Mouse (Mus musculus): ENCODE measurements around the gene Mettl16.
A peak's percentile ranks its signal among the peaks of the same experiment; 100 is the strongest.
"Not testable (repeated sequence)": the region's sequence is repeated elsewhere in the genome, so short reads cannot be mapped to it uniquely, and the experiment has no call there.

Gene Mettl16

GRCm38 (mm10) chr11:74792874-74793273 lies 22.2 kb downstream of the Mettl16 start:
- DNase-seq (ENCODE audit: low spot score), result no peak

DNA sequence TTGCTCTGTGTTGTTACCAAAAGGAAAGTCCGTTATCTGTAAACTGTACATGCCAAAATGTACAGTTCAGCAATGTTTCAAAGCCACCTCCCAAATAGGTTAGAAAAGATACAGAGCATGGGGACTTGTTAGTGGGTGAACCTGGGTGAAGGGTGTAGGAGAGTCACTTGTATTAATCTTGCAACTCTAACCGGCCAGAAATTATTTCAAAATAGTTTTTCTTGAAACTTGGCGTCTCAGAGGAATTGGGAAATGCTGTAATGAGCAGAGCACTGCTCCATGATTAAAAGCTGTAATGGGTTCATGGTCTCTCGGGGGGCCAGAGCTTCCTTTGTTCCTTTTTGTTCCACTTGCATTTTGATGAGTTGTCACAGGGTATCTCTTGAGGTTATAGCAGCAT lies 30.0 kb downstream of the Mettl16 start:
- DNase-seq (ENCODE audit: low spot score), result no peak

DNA sequence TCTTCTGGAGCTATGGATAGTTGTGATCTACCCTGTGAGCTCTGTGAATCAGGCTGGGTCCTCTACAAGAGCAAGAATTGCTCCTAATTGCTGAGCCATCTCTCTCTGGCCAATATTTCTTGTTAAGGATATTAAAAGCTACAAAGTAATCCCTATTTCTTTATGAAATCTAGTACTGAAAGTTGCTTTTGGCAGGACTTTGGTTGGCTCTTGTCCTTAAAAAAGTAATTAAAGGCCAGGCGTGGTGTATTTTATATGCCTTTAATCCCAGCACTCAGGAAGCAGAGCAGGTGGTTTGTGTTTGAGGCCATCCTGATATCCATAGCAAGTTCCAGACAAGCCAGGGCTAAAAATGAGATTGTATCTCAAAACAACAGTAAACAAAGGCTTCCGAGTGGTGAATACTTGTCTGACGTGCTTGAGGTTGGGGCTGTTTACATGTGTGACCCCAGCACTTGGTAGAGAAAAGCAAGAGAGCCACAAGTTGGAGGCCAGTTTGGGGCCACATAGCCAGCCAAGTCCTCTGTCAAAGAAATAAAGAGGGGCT lies 33.5 kb downstream of the Mettl16 start:
- DNase-seq (ENCODE audit: low spot score), result no peak

- no peak for DNase-seq (ENCODE audit: low spot score)
Measured at GRCm38 (mm10) chr11:74807246-74807882, 36.7 kb downstream of the Mettl16 start.

- no peak for DNase-seq (ENCODE audit: low spot score)
Measured at GRCm38 (mm10) chr11:74808251-74808853, 37.7 kb downstream of the Mettl16 start.

- DNase-seq (ENCODE audit: low spot score), result no peak
Measured at GRCm38 (mm10) chr11:74810134-74810533, 39.5 kb downstream of the Mettl16 start.

GRCm38 (mm10) chr11:74811027-74811426 lies 40.4 kb downstream of the Mettl16 start:
- DNase-seq (ENCODE audit: low spot score), result not testable (repeated sequence)

- no peak for DNase-seq (ENCODE audit: low spot score)
Measured at GRCm38 (mm10) chr11:74811538-74811937, 40.9 kb downstream of the Mettl16 start.

GRCm38 (mm10) chr11:74815795-74816194 lies 45.2 kb downstream of the Mettl16 start:
- DNase-seq (ENCODE audit: low spot score), result no peak

- DNase-seq (ENCODE audit: low spot score), result no peak
Measured at GRCm38 (mm10) chr11:74820921-74821320, 50.3 kb downstream of the Mettl16 start.

- DNase-seq (ENCODE audit: low spot score), result no peak
Measured at GRCm38 (mm10) chr11:74821463-74821862, 50.8 kb downstream of the Mettl16 start.

DNA sequence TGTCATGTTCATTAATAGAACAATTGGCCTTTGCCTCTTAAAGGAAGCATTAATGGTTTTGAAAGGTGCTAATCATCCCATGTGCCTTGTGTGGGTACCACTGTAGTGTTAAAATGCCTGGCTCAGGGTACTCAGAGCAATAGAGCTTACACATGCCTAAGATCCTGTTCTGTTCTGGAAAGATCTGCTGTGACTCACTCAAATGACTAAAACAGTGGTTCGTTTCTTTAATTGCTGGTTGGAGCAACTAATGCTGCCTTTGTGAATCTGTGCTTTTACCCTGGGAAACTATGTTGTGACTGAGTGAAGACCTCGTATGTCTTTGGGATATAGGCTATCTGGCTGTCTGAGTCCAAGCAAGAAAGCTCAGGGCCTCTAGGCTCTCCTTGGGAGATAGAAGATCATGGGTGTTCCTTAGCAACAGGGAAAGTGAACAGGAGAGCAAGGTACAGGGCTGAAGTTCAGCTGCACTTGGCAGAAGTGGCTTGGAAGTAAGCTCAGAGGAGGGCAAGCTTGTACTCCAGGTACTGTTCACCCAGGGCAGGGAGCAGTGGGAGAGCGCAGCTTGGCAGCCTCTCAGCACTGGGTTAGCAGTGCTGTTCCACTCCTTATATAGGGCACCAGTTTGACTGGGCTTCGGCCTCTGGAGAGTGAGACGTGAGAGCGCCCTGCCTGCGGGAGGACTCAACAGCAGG lies 52.3 kb downstream of the Mettl16 start:
- DNase-seq (ENCODE audit: low spot score), result no peak

DNA sequence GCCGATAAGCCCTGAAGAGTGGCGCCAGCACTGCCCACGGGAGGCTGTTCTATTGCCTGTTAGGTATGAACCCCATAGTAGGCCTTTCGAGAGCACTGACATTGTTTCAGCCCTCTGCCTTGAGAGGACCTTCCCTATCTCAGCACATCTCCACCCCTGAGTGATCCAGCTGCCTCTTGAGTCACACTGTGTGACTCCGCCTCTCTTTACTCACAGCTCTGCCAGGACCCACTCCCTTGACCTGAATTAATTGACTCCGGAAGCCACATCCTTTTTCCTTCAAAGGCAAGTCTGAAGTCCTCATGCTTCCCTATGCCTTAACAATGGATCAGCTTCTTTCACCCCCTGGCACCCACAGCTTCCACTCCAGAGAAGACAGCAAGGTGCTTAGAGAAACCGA lies 55.5 kb downstream of the Mettl16 start:
- DNase-seq (ENCODE audit: low spot score), result no peak

GRCm38 (mm10) chr11:74826702-74827101 lies 56.1 kb downstream of the Mettl16 start:
- DNase-seq (ENCODE audit: low spot score), result no peak

DNA sequence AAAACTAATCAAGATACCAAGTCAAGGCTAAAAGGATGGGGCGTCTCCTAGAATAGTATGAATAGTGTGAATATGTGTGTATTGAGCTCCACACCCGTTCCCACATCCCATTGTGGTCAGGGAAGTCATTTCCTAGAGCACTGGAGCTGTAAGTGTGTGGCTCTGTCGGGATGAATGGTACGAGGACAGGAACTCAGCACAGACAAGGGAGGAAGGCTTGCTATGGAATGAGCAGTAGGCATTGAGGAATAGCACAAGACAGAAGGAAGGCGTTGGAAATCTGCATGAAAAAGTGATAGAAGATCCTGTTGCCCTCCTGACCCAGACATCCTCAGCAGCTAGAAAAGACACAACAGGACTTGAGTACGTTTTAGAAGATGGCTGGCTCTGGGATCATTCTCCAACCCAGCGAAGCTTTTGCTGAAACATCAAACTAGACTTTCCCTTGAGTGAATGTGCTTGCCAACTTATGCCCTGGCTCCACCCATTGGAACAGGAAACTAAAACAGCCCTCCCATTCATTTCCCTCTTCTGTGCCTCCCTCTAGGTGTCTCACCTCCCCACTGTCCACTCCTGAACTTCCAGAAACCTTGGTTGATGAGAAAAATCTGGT lies 57.3 kb downstream of the Mettl16 start:
- DNase-seq (ENCODE audit: low spot score), result no peak

GRCm38 (mm10) chr11:74828404-74828931 lies 57.8 kb downstream of the Mettl16 start:
- no peak for DNase-seq (ENCODE audit: low spot score)

DNA sequence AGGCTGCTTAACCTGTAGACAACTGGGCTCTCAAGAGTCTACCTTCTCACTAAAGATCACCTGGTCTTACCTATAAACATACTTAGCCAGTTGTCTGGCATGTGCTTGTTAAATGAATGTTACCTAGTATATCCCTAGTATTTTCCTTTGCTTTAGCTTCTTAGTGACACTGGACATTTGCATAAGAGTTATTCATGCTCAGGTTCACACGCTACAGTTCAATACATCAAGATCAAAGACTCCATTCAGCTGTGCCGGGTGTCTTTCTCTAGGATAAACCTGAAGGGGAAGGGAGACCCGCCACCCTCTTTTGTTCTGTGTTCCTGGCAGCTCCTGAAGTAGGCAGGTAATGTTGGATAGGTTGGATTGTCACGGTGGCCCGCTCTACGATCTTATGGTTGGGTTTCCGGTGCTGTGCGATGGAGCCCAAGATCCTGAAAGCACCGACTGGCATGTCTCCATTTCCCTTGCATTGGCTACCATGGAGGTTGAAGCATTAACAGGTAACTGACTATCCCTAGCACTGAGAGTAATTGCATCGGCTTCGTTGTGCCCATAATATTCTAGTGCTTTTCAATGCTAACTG lies 58.4 kb downstream of the Mettl16 start:
- DNase-seq (ENCODE audit: low spot score), result no peak

DNA sequence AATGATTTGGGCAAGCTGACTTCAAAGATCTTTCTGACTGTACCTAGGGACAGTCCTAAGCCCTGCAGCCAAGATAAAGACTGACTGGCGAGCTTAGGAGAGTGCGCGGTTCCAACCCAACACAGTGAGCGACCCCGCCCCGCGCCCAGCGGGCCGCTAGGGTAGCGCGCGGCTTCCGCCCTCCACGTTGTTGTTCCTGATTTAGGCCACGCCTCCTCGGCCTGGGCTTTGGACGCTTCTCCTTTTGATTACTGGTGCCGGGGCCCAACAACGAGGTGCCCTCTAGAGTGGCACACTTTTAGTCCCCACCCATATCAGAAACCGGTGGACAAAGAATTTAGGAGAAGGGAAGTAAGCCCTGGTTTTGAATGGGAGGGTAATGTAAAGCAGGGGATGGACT lies 59.2 kb downstream of the Mettl16 start:
- peak; percentile 66 for DNase-seq (ENCODE audit: low spot score)

- peak; percentile 90 for DNase-seq (ENCODE audit: low spot score)
Measured at GRCm38 (mm10) chr11:74830256-74831161, 59.9 kb downstream of the Mettl16 start, which contains the start of gene Mnt. Gene Mnt, plus strand, starts transcription at chr11:74830920.

DNA sequence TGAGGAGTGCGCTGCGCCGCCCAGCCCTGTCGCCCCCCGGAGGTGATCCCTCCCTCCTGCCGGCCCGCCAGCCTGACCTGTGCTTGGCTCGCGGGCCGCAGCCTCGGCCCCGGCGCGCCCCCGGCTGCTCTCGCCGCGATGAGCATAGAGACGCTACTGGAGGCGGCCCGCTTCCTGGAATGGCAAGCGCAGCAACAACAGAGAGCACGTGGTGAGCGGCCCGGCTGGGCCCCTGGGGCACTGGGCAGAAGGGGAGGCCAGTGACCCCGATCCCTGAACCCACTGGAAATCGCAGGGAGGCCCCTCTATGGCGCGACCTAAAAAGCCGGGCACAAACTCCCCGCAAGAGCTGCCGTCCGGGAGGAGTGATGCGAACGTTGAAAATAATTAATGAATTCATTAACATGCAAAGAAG lies 60.6 kb downstream of the Mettl16 start:
- DNase-seq (ENCODE audit: low spot score), result peak; percentile 37
